Mouse (Mus musculus) liver, embryonic 12.5 days (tissue): ENCODE measurements around the gene Cypt12. TPM values are rescaled to one million over a fixed set of nuclear protein-coding genes. Genes with fewer than 3 reads are reported as not detected.

Source experiments
- ATAC-seq: fragments of 200-750 bp; cut with Nextera tagmentation; 2 replicates; pipeline ENCODE4 v1.8.0; 2017; ENCODE audit warnings: moderate number of reproducible peaks, mild to moderate bottlenecking, moderate library complexity
- H3K27ac ChIP-seq: fragments of 300-500 bp; sonication (generic); 2 replicates; pipeline ENCODE4 v1.5.1; 2016; ENCODE audit warnings: mild to moderate bottlenecking
- H3K27me3 ChIP-seq: fragments of 300-500 bp; sonication (generic); replicated peaks from 2 replicates; pipeline ENCODE4 v1.6.1; 2016; ENCODE audit warnings: mild to moderate bottlenecking, moderate library complexity
- H3K36me3 ChIP-seq: fragments of 300-500 bp; sonication (generic); 2 replicates; pipeline ENCODE4 v1.6.1; 2016; ENCODE audit warnings: mild to moderate bottlenecking, moderate library complexity
- H3K4me1 ChIP-seq: fragments of 300-500 bp; sonication (generic); 2 replicates; pipeline ENCODE4 v1.6.1; 2016
- H3K4me2 ChIP-seq: fragments of 300-500 bp; sonication (generic); 2 replicates; pipeline ENCODE4 v1.6.1; 2016; ENCODE audit warnings: mild to moderate bottlenecking, moderate library complexity
- H3K4me3 ChIP-seq: fragments of 300-500 bp; sonication (generic); 2 replicates; pipeline ENCODE4 v1.5.1; 2016; ENCODE audit warnings: mild to moderate bottlenecking, moderate library complexity
- H3K9ac ChIP-seq: fragments of 300-500 bp; sonication (generic); 2 replicates; pipeline ENCODE4 v1.6.1; 2016; ENCODE audit warnings: mild to moderate bottlenecking, moderate library complexity
- H3K9me3 ChIP-seq: fragments of 300-500 bp; sonication (generic); replicated peaks from 2 replicates; pipeline ENCODE4 v1.6.1; 2016; ENCODE audit warnings: mild to moderate bottlenecking, moderate library complexity
- WGBS: fragments of 180-500 bp; shearing (Covaris S2); methylation state at CpG from one replicate; pipeline ENCODE4 v1.1.7; 2016; ENCODE audit not compliant: insufficient replicate concordance; 5-methylcytosine and 5-hydroxymethylcytosine counted together
- polyA plus RNA-seq: library from polyadenylated mRNA; unstranded; fragments of >200 nt; fragmentation: Nextera tagmentation; extraction: Ambion mirVana; gene quantifications from 2 replicates; pipeline ENCODE4 v1.2.1, GENCODE M21; 2016

The Cypt12 gene
- not detected in 2 replicates for polyA plus RNA-seq

DNA sequence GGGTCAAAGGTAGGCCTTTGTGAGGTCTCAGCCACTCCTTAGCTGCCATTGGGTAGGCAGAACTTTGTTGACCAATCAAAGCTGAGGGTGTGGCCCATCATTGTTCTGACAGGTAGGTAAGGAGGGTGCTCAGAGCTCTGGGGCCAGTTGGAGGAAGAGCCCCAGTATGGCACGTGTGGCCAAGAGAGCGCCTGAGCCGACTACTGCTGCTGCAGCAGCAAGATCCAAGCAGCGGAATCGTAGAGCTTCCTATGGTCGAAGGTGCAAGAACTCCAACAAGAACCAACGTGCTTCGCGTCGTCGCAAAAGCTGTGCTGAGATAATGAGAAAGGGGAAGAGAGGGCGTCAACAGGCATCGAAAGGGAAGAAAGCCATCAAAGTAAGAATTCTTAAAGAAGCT lies at the start of gene Cypt12:
TSS of gene Cypt12 (plus strand) at position 112 of the 400 bp plus-strand sequence.
- H3K9me3 ChIP-seq, result no peaks in the 10 kb centered on the region
- H3K27me3 ChIP-seq, result no peaks in the 10 kb centered on the region
- no peaks in the 10 kb centered on the region for H3K4me1 ChIP-seq
- H3K36me3 ChIP-seq, result no peaks in the 10 kb centered on the region
- no peak within 1 kb of the TSS for H3K4me3 ChIP-seq
- WGBS, result 78% methylated on average over 13 of the region's 13 CpGs
- no peak within 1 kb of the TSS for H3K27ac ChIP-seq
- no peak for ATAC-seq
- no peak within 1 kb of the TSS for H3K4me2 ChIP-seq
- no peak within 1 kb of the TSS for H3K9ac ChIP-seq

DNA sequence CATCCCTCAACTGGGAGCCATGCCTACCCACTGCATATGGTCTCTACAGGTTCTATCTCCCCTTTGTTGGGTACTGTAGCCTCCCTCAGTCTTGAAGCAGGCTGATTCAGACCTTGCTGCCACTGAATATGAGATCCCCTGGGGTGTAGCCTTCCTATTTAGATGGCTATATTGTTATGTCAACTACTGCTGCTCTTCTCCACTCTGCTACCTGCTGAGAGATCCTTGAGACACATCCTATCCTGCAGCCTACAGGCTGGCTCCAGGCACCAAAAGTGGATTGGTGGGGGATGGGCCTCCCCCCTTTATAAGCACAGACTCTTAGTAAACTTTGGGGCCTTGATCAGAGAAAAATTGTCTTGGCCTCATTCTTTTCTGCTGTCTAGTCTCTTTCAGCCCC lies 34.4 kb upstream of the Cypt12 start:
- Histone ChIP-seq H3K4me1 (no peaks in the 10 kb centered on the region), H3K9me3 (no peaks in the 10 kb centered on the region), H3K9ac (no peak overlapping the region), H3K27me3 (no peaks in the 10 kb centered on the region), H3K36me3 (no peaks in the 10 kb centered on the region), H3K4me2 (no peak overlapping the region), H3K27ac (no peak overlapping the region), H3K4me3 (no peak overlapping the region)
- ATAC-seq, result no peak

DNA sequence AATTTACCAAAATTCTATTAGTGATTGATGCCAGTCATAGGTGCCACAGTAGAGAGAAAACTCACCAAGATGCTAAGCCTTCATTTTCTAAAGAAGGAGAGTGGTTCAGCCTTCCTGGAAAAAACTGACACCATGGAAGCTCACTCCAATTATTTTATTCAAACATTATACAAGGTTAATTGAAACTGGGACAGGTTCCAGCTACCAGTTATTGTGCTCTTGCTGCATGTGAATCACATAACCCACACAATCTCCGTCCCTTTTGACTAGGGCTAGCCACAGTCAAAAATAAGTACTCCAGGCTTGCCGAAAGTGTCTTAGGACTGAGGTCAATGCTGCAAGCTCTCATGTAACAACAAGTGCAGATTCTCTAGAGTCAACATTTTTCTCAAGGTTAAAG lies 8.0 kb upstream of the Cypt12 start:
- Histone ChIP-seq H3K4me1 (no peaks in the 10 kb centered on the region), H3K27ac (no peak overlapping the region), H3K27me3 (no peaks in the 10 kb centered on the region), H3K4me3 (no peak overlapping the region), H3K4me2 (no peak overlapping the region), H3K9ac (no peak overlapping the region), H3K9me3 (no peaks in the 10 kb centered on the region), H3K36me3 (no peaks in the 10 kb centered on the region)
- 66% methylated on average over 2 of the region's 2 CpGs for WGBS
- ATAC-seq, result no peak
